Mouse (Mus musculus): Measurements from ENCODE around the gene Armcx1. TPM values are rescaled to one million over a fixed set of nuclear protein-coding genes. Genes with fewer than 3 reads are reported as not detected.
"Not testable (repeated sequence)": the region's sequence is repeated elsewhere in the genome, so short reads cannot be mapped to it uniquely, and the experiment has no call there.

The Armcx1 gene
- total RNA-seq (2015) (0.20 and 0.59 TPM in 2 replicates), total RNA-seq (2017) (0.20 and 0.51 TPM in 2 replicates)

DNA sequence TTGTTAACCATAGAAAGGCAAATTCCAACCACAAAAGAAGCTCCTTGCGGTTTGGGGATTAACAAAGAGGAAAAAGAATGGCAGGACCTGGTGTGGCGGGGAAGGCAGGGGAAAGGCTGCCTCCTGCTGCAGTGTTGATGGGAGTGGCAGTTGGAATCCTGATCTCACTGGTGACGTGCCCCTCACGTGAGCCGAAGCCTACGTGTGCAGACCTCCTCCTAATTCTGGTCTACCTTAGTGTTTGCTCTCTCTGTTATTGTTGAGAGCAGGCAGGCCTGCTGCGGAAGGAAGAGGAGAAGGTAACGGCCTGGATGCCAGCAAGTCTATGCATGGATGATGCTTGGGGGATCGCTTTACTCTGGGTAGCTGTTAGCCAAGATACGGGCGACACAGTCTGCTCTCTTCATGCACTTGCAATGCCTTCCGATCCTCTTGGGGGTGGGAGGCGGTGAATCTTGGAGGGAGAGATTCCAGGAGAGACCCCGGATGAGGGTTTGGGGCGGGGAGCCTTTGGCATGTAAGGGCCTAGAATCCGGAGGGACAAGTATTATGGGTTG is at the start of gene Armcx1:
Armcx1 (plus strand) TSS at position 212 of the 557 bp plus-strand sequence.
- peak; percentile 73 for ATAC-seq (ENCODE audit: poor library complexity, severe bottlenecking)

DNA sequence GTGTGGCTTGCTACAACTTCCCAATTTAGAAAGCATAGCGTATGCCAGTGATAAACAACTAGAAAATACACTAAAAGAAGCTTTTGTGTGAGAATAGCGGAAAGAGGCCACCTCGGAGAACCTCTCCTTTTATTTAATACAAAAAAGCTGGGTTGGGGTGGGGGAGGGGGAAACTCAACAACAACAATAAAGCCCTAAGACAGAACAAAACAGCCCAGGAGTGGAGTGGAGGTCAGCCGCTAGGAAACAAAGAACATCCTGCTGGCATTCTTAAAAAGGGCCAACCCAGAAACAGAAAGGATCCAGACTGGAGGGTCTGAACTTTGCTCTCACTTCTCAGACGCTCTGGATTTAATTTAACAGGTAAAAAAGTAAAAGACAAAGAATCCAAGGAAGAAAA is 42.7 kb upstream of the Armcx1 start:
- no peak for ATAC-seq (ENCODE audit: poor library complexity, severe bottlenecking)

- no peak for ATAC-seq (ENCODE audit: poor library complexity, severe bottlenecking)
Observed at GRCm38 (mm10) chrX:134675959-134676358, 41.8 kb upstream of the Armcx1 start.

DNA sequence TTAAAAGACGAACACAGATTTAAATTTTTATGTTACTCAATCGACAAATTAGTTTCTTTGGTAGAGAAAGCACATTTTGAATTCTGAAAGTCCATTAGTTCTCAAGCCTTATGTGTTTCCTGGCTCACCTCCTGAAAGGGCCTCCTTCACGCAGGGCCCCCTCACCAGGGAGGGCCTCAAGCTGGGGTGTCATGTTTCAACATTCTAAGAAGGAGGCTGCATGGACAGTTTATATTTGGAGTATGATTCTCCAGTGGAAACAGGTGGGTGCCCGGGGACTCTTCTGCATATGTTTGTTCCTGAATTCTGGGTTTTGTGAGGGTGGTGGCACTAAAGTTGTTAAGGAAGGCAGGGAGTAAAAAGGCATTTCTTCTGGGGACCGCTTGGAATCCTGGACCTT is 32.8 kb upstream of the Armcx1 start:
- no peak for ATAC-seq (ENCODE audit: poor library complexity, severe bottlenecking)

GRCm38 (mm10) chrX:134686267-134686666 is 31.5 kb upstream of the Armcx1 start, which contains the start of gene Armcx4:
Armcx4 (plus strand) TSS chrX:134686519.
- peak; percentile 81 for ATAC-seq (ENCODE audit: poor library complexity, severe bottlenecking)

- ATAC-seq (ENCODE audit: poor library complexity, severe bottlenecking) = no peak
Observed at GRCm38 (mm10) chrX:134686739-134687171, 31.0 kb upstream of the Armcx1 start.

GRCm38 (mm10) chrX:134689676-134690075 is 28.1 kb upstream of the Armcx1 start:
- ATAC-seq (ENCODE audit: poor library complexity, severe bottlenecking) = 0 out of 2 replicates have a peak, but pooled peaks have one; percentile 6

DNA sequence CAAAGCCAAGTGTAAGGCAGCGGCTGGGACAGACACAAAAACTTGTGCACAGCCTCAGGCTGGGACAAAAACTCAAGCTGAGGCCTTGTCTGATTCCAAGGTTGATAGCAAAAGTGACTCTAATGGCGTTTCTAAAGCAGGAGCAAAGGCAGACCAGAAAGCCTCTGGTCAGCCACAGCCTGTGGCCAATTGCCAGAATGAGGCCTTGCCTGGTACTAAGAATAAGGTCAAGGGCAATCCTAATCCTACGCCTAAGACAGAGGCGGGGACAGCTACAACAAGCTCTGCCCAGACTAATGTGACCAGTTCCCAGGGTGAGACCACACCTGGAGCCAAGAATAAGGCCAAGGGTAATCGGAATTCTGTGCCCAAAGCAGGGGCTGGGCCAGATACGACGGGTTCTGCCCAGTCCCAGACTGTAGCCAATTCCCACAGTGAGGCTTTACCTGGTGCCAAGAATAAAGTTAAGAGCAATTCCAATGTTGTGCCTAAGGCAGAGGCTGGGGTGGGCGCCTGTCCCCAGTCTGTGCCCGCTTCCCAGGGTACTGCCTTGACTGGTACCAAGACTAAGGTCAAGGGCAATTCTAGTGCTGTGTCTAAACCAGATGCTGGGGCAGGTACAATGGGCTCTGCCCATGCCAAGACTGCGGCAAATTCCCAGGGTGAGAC is 26.8 kb upstream of the Armcx1 start:
- no peak for ATAC-seq (ENCODE audit: poor library complexity, severe bottlenecking)

- ATAC-seq (ENCODE audit: poor library complexity, severe bottlenecking) = no peak
Observed at GRCm38 (mm10) chrX:134691540-134691935, 26.2 kb upstream of the Armcx1 start.

DNA sequence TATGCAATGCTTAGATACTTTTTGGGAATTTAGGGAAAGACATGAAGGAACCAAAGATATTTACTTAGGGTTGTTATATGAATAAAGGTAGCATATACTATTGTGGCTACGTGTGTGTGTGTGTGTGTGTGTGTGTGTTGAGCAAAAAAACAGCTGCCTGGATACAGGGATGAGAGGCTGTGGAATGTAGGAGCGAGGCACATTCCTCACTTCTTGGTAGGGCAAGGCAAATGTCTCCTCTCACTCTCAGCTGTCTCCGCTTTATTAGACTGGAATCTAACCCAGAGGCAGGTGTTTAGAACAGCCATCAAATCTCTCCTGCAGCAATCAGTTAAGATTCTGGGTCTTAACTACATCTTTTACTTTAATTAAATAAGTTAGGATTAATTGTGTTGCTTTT is 900 bp upstream of the Armcx1 start:
- no peak for ATAC-seq (ENCODE audit: poor library complexity, severe bottlenecking)

DNA sequence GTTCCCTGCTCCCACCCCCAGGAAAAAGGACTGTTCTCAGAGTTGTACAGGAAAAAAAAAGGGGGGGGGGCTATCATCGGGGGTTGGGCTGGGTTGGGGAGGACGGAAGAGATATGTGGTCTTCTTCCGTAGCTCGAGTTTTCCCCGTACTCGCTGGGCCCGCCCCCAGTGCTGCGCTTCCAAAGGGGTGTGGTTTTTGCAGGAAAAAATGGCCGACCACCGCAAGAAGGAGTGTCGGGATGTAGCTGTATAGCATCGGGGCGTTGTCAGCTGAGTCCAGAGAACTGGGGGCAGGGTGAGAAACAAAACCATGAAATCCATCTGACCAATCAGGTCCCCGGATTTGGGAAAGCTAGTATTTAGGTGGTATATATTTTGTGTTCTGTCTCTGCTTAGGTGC is 761 bp downstream of the Armcx1 start:
- peak; percentile 43; the same call in 1 of the 2 replicates for ATAC-seq (ENCODE audit: poor library complexity, severe bottlenecking)

- not testable (repeated sequence) for ATAC-seq (ENCODE audit: poor library complexity, severe bottlenecking)
Observed at GRCm38 (mm10) chrX:134723762-134724161, 6.0 kb downstream of the Armcx1 start.

DNA sequence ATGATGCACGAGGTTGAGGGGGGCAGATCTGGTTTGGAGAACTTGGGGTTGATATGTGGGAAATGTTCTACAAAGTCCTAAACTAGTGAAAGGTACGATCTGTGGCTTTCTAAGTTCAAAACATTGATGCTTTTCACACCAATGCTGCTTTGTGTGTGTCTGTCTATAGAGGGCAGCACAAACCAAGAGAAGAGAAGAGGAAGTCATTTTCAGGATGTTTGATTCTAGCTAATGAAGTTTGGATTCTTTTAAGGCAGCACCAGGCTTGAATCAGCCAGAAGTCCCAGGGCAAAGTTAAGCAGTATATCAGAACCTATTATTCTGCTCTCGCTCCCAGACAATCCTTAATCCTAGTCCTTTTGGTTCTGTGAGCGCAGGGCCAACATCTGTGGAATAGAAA is 12.0 kb downstream of the Armcx1 start:
- ATAC-seq (ENCODE audit: poor library complexity, severe bottlenecking) = peak; percentile 78

- no peak for ATAC-seq (ENCODE audit: poor library complexity, severe bottlenecking)
Observed at GRCm38 (mm10) chrX:134737796-134738195, 20.0 kb downstream of the Armcx1 start.

DNA sequence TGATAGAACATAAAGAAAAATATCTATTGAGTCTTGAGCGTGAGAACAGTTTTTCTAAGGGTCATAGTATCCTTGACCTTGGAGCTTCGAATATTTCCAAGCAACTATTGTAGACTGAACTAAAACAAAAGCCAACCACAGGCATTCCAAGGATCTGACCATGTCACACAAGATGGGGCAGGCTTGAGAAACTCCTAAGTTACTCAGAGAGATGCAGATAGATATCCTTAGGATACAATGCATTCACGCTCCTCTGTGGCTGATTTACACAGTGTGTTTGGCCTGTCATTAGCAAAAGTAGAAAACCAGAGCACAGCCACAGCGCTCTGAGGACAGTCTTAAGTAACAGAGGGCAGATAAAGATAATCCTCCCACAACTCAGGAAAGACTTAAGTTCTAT is 21.4 kb downstream of the Armcx1 start:
- ATAC-seq (ENCODE audit: poor library complexity, severe bottlenecking) = no peak

DNA sequence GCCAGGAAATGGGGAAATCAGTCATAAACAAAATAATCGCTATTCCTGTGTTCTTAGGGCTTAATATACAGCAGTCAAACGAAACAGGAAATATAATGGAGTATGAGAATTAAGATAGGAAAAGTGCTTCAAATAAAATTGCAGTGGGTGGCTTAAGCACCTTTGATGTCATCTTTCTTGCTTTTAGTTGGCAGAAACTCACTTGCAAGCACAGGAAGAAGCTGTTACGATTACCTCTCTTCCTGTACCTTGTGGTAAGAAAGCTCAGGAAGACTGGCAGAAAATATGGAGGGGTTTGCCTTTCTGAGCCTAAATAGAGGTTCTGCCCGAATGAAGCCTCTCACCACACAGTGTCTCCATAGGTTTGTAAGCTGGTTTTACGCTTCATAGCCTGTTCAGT is 24.1 kb downstream of the Armcx1 start:
- no peak for ATAC-seq (ENCODE audit: poor library complexity, severe bottlenecking)

DNA sequence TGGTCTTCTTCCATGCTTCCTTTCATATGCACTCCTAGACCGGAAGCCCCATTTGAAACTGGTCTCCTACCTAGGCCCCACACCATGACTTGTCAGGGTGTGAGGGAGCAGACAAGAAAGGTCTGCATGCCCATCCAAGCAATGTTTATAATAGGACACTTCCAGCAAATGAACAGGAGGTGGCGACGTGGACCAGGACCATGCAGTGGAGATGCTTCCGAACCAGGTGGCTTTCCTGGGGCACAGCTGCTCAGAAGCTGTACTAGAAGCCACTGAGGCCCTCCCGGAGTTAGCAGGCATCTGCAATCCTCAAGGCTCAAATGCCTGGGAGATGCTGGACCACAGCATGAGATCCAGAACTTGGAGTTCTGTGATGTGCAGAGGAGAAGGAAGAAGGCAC is 28.7 kb downstream of the Armcx1 start:
- ATAC-seq (ENCODE audit: poor library complexity, severe bottlenecking) = peak; percentile 47; the same call in 1 of the 2 replicates

DNA sequence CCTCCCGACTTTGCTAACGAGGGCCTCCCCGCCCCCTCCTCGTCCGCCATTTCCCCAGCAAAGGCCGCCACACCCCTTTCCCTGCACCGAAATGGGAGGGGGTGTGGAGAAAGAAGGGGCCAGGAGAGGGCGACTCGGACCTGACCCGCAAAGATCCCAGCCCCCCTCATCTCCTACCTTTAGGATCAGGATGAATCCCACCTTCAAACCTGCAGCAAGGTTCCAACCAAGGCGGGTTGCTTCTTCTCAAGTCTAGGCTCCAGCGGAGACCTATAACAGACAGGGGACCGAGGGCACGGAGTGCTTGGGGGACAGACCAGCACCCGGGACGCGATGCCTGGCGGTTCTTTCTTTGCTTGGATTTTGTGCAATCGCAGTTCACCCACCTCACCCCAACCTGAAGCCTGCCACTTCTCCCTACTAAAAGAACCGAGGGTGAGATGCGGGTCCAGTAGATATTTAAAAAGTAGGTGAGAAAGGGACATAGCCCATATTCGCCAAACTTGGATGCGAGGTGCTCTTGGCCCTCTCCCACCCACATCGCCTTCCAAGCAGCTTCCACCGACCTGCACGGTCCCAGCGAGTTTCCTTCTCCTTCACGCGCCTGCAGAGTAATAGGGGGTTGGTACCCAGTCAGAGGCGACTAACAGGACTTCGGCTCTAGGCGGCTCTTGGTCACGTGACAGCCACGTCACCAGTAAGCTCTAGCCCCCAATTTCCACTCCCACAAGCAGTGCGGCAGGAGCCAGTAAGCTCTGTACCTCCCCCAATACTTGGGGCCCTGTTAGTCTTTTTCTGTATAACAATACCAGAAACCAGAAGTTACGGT is 33.2 kb downstream of the Armcx1 start, which contains the start of gene Armcx6:
Armcx6 (minus strand) TSS at position 654 of the 829 bp plus-strand sequence.
- peak; percentile 85 for ATAC-seq (ENCODE audit: poor library complexity, severe bottlenecking)

DNA sequence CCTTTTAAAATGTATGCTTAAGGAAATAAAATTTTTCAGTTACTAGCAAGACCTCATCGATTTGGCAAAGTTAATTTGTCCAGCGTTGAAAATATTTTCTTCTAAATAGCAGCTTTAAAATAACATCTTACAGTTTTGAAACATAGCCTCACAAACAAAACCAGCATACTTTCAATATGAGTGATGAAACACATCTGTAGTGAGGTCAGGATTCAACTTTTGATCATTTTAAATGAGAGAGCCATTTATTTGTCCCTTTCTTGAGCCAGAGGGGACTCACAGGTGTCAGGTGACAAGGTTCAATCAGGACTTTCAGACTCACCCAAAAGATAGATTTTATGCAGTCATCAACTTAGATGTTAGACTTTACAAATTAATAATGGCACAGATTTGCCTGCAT is 34.1 kb downstream of the Armcx1 start:
- ATAC-seq (ENCODE audit: poor library complexity, severe bottlenecking) = no peak

DNA sequence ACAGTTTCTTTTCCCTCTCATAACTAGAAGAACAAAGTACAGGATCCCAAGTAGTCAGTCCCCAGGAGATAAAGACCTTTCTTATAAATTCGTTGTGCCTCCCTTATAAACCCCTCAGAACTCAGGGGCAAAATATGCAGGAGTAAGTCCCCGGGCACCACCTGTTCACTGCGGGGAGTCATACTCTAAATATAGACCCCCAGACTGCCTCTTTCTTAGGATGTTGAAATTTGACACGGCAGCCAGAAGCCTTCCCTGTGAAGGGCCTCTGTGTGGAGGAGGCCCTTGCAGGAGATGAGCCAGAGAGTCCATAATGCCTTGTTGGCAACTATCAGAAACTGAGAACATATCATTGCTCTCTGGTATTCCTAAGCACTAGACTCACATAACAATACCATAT is 34.8 kb downstream of the Armcx1 start:
- ATAC-seq (ENCODE audit: poor library complexity, severe bottlenecking) = no peak

Data from megakaryocyte, adult 5-6 weeks (primary cell).